Mouse (Mus musculus) forebrain, embryonic 13.5 days (tissue): ENCODE measurements around the gene Gimap8. TPM values are rescaled to one million over a fixed set of nuclear protein-coding genes. Genes with fewer than 3 reads are reported as not detected.

Source experiments
- ATAC-seq: fragments of 200-750 bp; cut with Nextera tagmentation; 2 replicates; pipeline ENCODE4 v1.8.0; 2017
- H3K27ac ChIP-seq: fragments of 300-500 bp; sonication (generic); 2 replicates; pipeline ENCODE4 v1.5.1; 2015; ENCODE audit warnings: inconsistent platforms, mild to moderate bottlenecking, moderate library complexity
- H3K27me3 ChIP-seq: fragments of 300-500 bp; sonication (generic); 2 replicates; pipeline ENCODE4 v1.6.1; 2015; ENCODE audit warnings: mild to moderate bottlenecking, inconsistent platforms
- H3K36me3 ChIP-seq: fragments of 300-500 bp; sonication (generic); 2 replicates; pipeline ENCODE4 v1.6.1; 2015; ENCODE audit warnings: mild to moderate bottlenecking, inconsistent platforms; ENCODE audit not compliant: poor library complexity, severe bottlenecking
- H3K4me1 ChIP-seq: fragments of 300-500 bp; sonication (generic); 2 replicates; pipeline ENCODE4 v1.6.1; 2015; ENCODE audit warnings: inconsistent platforms
- H3K4me2 ChIP-seq: fragments of 300-500 bp; sonication (generic); 2 replicates; pipeline ENCODE4 v1.6.1; 2015; ENCODE audit warnings: inconsistent platforms, mild to moderate bottlenecking, moderate library complexity
- H3K4me3 ChIP-seq: fragments of 300-500 bp; sonication (generic); 2 replicates; pipeline ENCODE4 v1.5.1; 2015; ENCODE audit warnings: mild to moderate bottlenecking, inconsistent platforms
- H3K9ac ChIP-seq: fragments of 300-500 bp; sonication (generic); 2 replicates; pipeline ENCODE4 v1.6.1; 2015; ENCODE audit warnings: mild to moderate bottlenecking, inconsistent platforms
- H3K9me3 ChIP-seq: fragments of 300-500 bp; sonication (generic); replicated peaks from 2 replicates; pipeline ENCODE4 v1.6.1; 2016; ENCODE audit warnings: inconsistent platforms
- WGBS: fragments of 180-500 bp; shearing (Covaris S2); methylation state at CpG from one replicate; pipeline ENCODE4 v1.1.7; 2015; 5-methylcytosine and 5-hydroxymethylcytosine counted together
- polyA plus RNA-seq: library from polyadenylated mRNA; unstranded; fragments of >200 nt; fragmentation: Nextera tagmentation; extraction: Ambion mirVana; gene quantifications from 2 replicates; pipeline ENCODE4 v1.2.1, GENCODE M21; 2015

Gene Gimap8
- polyA plus RNA-seq, 1 experiment from 2014 or later: 0.28 TPM

GRCm38 (mm10) chr6:48626464-48626863 lies 20.6 kb upstream of the Gimap8 start, which contains the start of gene AI854703:
TSS of gene AI854703 (plus strand) at chr6:48626764.
- H3K36me3 ChIP-seq: peaks cover 7% of the 10 kb centered on the region; the same call in 1 of the 2 replicates
- peaks cover 50% of the 10 kb centered on the region for H3K27me3 ChIP-seq
- no peak for ATAC-seq
- WGBS: 24% methylated on average over 8 of the region's 8 CpGs
- peak within 1 kb of the TSS; percentile 77 for H3K4me2 ChIP-seq
- peak within 1 kb of the TSS; percentile 46 for H3K4me3 ChIP-seq
- H3K9me3 ChIP-seq: no peaks in the 10 kb centered on the region
- H3K4me1 ChIP-seq: peaks cover 20% of the 10 kb centered on the region
- no peak within 1 kb of the TSS for H3K27ac ChIP-seq
- H3K9ac ChIP-seq: peak within 1 kb of the TSS; percentile 64

GRCm38 (mm10) chr6:48626984-48627383 lies 20.1 kb upstream of the Gimap8 start:
- no peaks in the 10 kb centered on the region for H3K9me3 ChIP-seq
- H3K36me3 ChIP-seq: peaks cover 2% of the 10 kb centered on the region; the same call in 1 of the 2 replicates
- peak overlapping the region; percentile 77 for H3K4me2 ChIP-seq
- peak overlapping the region; percentile 64 for H3K9ac ChIP-seq
- H3K4me1 ChIP-seq: peaks cover 20% of the 10 kb centered on the region
- no peak overlapping the region for H3K27ac ChIP-seq
- peaks cover 50% of the 10 kb centered on the region for H3K27me3 ChIP-seq
- peak; percentile 66 for ATAC-seq
- H3K4me3 ChIP-seq: peak overlapping the region; percentile 46
- under 1% methylated on average over 32 of the region's 32 CpGs for WGBS

GRCm38 (mm10) chr6:48627511-48627924 lies 19.5 kb upstream of the Gimap8 start:
- peak overlapping the region; percentile 46 for H3K4me3 ChIP-seq
- no peaks in the 10 kb centered on the region for H3K9me3 ChIP-seq
- ATAC-seq: no peak
- H3K9ac ChIP-seq: peak overlapping the region; percentile 64
- H3K27me3 ChIP-seq: peaks cover 50% of the 10 kb centered on the region
- peak overlapping the region; percentile 77 for H3K4me2 ChIP-seq
- H3K4me1 ChIP-seq: peaks cover 20% of the 10 kb centered on the region
- H3K36me3 ChIP-seq: no peaks in the 10 kb centered on the region
- WGBS: 3% methylated on average over 7 of the region's 7 CpGs
- H3K27ac ChIP-seq: no peak overlapping the region

DNA sequence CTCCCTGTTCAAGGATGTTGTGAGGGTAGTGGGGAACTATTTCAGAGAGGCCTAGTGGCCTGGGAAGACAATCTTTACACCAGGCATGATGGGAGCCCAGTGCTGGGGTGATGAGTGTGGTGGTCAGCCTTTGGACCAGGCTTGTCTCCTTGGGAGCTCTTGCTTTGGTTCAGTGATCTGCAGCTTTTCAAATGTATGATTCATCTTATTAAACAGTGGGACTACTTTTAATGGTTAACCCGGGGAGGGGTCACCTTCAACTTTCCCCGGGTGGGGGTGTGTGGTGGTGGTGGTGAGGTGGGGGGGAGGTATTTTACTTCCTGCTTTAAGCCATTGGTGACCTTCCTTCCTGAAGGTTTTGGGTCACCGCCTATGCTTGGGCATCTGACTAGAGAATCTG lies 18.7 kb upstream of the Gimap8 start:
- peaks cover 50% of the 10 kb centered on the region for H3K27me3 ChIP-seq
- no peak for ATAC-seq
- no peaks in the 10 kb centered on the region for H3K36me3 ChIP-seq
- H3K4me2 ChIP-seq: 0 out of 2 replicates have a peak overlapping the region, but pooled peaks have one; percentile 72
- no peak overlapping the region for H3K27ac ChIP-seq
- WGBS: 80% methylated on average over 3 of the region's 3 CpGs
- no peak overlapping the region for H3K4me3 ChIP-seq
- H3K9me3 ChIP-seq: no peaks in the 10 kb centered on the region
- H3K4me1 ChIP-seq: peaks cover 20% of the 10 kb centered on the region
- no peak overlapping the region for H3K9ac ChIP-seq

DNA sequence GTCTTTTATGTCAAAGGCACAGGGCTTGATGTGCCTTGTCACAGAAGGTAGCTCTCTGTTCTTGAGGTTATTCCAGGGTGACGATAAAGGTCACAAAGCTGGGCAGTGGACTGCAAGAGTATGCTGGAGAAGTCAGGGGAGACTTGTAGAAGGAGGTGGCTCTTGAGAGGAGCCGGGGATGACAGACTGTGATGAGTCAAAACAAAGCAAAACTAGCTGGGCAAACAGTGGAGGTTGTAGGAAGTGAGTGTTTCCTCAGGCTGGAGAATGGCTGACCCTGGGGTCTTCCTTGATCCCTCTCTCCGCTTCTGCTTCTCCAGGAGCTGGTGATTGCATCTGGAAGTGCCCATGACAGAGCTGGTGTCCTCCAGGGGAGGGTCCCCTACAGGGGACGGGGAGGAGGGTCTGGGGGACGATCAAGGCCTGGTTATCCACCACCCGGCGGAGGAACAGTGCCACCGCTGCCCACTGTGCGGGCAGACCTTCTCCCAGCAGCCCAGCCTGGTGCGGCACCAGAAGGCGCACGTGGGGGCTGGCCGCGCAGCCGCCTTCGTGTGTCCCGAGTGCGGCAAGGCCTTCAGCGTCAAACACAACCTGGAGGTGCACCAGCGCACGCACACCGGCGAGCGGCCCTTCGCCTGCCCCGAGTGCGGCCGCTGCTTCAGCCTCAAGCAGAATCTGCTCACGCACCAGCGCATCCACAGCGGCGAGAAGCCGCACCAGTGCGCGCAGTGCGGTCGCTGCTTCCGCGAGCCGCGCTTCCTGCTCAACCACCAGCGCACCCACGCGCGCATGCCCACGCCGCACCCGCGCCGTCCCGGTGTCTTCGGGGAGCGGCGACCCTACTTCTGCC lies 18.0 kb upstream of the Gimap8 start:
- Histone ChIP-seq H3K9ac (peak overlapping the region; percentile 69), H3K27ac (no peak overlapping the region), H3K36me3 (no peaks in the 10 kb centered on the region), H3K4me1 (peaks cover 20% of the 10 kb centered on the region), H3K4me3 (peak overlapping the region; percentile 47), H3K9me3 (no peaks in the 10 kb centered on the region), H3K4me2 (peak overlapping the region; percentile 72), H3K27me3 (peaks cover 50% of the 10 kb centered on the region)
- ATAC-seq: peak; percentile 77
- WGBS: 8% methylated on average over 52 of the region's 54 CpGs

- peaks cover 50% of the 10 kb centered on the region for H3K27me3 ChIP-seq
- peak overlapping the region; percentile 69 for H3K9ac ChIP-seq
- H3K36me3 ChIP-seq: no peaks in the 10 kb centered on the region
- H3K4me3 ChIP-seq: peak overlapping the region; percentile 47
- 25% methylated on average over 13 of the region's 13 CpGs for WGBS
- peak; percentile 42; the same call in 1 of the 2 replicates for ATAC-seq
- peaks cover 20% of the 10 kb centered on the region for H3K4me1 ChIP-seq
- H3K9me3 ChIP-seq: no peaks in the 10 kb centered on the region
- no peak overlapping the region for H3K27ac ChIP-seq
- peak overlapping the region; percentile 72 for H3K4me2 ChIP-seq
Observed at GRCm38 (mm10) chr6:48629661-48630034, 17.4 kb upstream of the Gimap8 start.

DNA sequence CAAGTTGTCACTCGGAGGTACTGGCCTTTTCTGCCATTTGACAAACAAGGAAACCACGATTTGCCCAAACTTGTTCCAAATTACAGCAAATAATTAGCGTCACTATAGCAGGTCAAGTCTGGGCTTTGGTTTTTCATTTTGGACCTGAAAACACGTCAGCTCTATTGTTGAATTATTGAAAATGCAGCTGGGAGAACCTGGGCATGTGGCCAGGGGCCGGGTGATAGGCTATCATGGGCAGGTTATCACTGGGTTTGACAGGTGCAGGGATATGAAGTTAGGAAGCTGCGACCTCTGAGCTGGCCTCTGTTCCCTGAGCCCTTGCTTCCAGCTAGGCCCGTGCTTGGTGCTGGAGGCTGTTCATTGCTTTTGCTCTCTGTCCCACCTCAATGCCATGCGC lies 16.2 kb upstream of the Gimap8 start:
- Histone ChIP-seq H3K4me1 (peaks cover 20% of the 10 kb centered on the region), H3K27me3 (peaks cover 42% of the 10 kb centered on the region), H3K27ac (no peak overlapping the region), H3K4me3 (no peak overlapping the region), H3K4me2 (no peak overlapping the region), H3K36me3 (no peaks in the 10 kb centered on the region), H3K9ac (no peak overlapping the region), H3K9me3 (no peaks in the 10 kb centered on the region)
- ATAC-seq: no peak
- 87% methylated on average over 8 of the region's 8 CpGs for WGBS

- no peaks in the 10 kb centered on the region for H3K36me3 ChIP-seq
- no peaks in the 10 kb centered on the region for H3K4me1 ChIP-seq
- H3K27ac ChIP-seq: no peak overlapping the region
- no peak overlapping the region for H3K4me3 ChIP-seq
- H3K4me2 ChIP-seq: no peak overlapping the region
- no peak overlapping the region for H3K9ac ChIP-seq
- H3K27me3 ChIP-seq: peaks cover 4% of the 10 kb centered on the region
- 81% methylated on average over 2 of the region's 2 CpGs for WGBS
- no peak for ATAC-seq
- H3K9me3 ChIP-seq: no peaks in the 10 kb centered on the region
Observed at GRCm38 (mm10) chr6:48635105-48635504, 11.9 kb upstream of the Gimap8 start.

DNA sequence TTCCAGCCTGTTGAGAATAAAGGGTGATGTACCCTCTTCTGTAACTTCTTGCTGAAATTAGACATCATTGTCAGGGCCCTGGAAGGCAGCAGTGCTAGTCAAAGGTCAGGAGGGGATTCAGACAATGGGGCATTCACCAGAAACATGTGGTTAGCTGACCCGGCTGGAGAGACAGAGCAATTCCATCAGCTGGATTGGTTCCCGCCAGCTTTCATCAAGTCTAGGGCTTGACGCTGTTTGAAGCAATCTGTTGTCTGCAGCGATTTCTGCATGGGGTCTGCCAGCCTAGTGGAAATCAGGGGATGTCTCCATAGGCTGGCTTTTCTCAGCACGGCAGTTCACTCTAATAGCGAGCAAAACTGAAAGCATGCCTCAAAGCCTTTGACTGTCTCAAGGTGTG lies 10.5 kb upstream of the Gimap8 start:
- Histone ChIP-seq H3K4me2 (no peak overlapping the region), H3K4me3 (no peak overlapping the region), H3K4me1 (no peaks in the 10 kb centered on the region), H3K9me3 (no peaks in the 10 kb centered on the region), H3K36me3 (no peaks in the 10 kb centered on the region), H3K27me3 (no peaks in the 10 kb centered on the region), H3K9ac (no peak overlapping the region), H3K27ac (no peak overlapping the region)
- no peak for ATAC-seq
- WGBS: 46% methylated on average over 6 of the region's 6 CpGs

DNA sequence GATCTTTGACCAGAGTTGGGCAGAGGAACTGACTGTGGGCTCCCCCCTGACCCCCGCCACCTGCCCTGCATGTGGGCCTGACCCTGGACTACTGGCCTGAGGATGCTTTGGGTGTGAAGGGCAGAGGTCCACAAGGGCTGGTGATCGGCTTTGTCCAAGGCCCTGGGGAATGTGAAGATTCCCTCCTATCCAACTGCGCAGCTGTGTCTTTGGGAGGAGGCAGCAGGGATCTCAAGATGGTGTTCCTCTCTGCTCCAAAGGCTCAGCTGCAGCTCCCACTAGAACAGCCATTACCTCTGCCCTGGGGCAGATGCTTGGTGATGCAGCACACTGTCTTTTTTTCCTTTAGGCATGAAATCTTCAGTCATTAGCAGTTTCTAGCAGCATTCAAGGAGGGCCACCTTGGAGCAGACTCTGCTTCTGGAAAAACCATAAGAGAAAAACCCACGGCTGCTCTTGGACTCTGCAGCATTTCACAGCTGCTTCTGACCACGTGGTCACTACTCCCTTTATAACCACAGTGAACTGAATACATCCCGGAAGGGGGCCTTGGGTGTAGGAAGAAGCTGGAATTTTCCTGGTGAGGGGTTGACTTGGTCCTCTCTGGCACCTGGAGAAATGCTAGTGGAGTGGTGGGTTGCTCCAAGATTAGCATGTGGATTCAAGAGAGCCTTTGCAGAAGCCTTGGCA lies 9.1 kb upstream of the Gimap8 start:
- H3K27ac ChIP-seq: no peak overlapping the region
- no peaks in the 10 kb centered on the region for H3K36me3 ChIP-seq
- H3K4me1 ChIP-seq: no peaks in the 10 kb centered on the region
- H3K27me3 ChIP-seq: no peaks in the 10 kb centered on the region
- no peak overlapping the region for H3K4me3 ChIP-seq
- 71% methylated on average over 6 of the region's 6 CpGs for whole genome bisulfite sequencing
- no peaks in the 10 kb centered on the region for H3K9me3 ChIP-seq
- no peak overlapping the region for H3K9ac ChIP-seq
- ATAC-seq: no peak
- H3K4me2 ChIP-seq: no peak overlapping the region

- H3K4me1 ChIP-seq: no peaks in the 10 kb centered on the region
- H3K36me3 ChIP-seq: no peaks in the 10 kb centered on the region
- H3K27me3 ChIP-seq: no peaks in the 10 kb centered on the region
- 82% methylated on average over 2 of the region's 2 CpGs for WGBS
- no peak overlapping the region for H3K9ac ChIP-seq
- H3K4me3 ChIP-seq: no peak overlapping the region
- H3K9me3 ChIP-seq: no peaks in the 10 kb centered on the region
- no peak for ATAC-seq
- no peak overlapping the region for H3K4me2 ChIP-seq
- no peak overlapping the region for H3K27ac ChIP-seq
Observed at GRCm38 (mm10) chr6:48638553-48638952, 8.5 kb upstream of the Gimap8 start.

DNA sequence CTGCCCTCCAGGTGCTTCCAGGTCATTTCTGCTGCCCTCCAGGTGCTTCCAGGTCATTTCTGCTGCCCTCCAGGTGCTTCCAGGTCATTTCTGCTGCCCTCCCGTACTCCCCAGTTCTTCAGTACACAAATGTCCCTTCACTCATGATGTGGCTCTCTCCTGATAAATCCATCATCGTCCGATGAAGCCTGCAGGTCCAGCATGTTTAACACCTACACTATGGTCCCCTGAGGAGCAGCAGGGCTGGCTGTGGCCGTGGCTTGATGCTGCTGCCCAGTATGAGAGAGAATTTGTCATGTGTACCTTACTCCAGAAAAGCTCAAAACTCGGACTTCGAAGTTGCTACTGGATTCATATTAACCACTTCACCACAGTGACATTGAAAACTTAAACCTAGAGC lies 5.6 kb upstream of the Gimap8 start:
- WGBS: 73% methylated on average over 6 of the region's 6 CpGs
- no peaks in the 10 kb centered on the region for H3K9me3 ChIP-seq
- H3K36me3 ChIP-seq: no peaks in the 10 kb centered on the region
- H3K4me1 ChIP-seq: no peaks in the 10 kb centered on the region
- H3K9ac ChIP-seq: no peak overlapping the region
- ATAC-seq: no peak
- H3K27me3 ChIP-seq: no peaks in the 10 kb centered on the region
- no peak overlapping the region for H3K27ac ChIP-seq
- H3K4me3 ChIP-seq: no peak overlapping the region
- H3K4me2 ChIP-seq: no peak overlapping the region
